Mouse (Mus musculus) MEL (cell line): ENCODE data around the gene Ntsr2.

Experiments used
- CTCF ChIP-seq, 3 experiments: IDR thresholded peaks in 2 of 3; conservative IDR thresholded peaks in 1 of 3; 2 replicates each; pipeline ENCODE4 v1.5.1; 2011 to 2012; ENCODE audit warnings: low read length in 3 of 3, low read depth in 2 of 3, mild to moderate bottlenecking in 2 of 3, improper control_type of control experiment in 1 of 3, inconsistent platforms in 1 of 3, mixed read lengths in 1 of 3, moderate library complexity in 1 of 3; ENCODE audit not compliant: control insufficient read depth in 1 of 3, insufficient read depth in 1 of 3, poor library complexity in 1 of 3, severe bottlenecking in 1 of 3
- ELF1 ChIP-seq: IDR thresholded peaks from 2 replicates; pipeline ENCODE4 v1.6.1; 2014; ENCODE audit warnings: low read depth, mild to moderate bottlenecking, inconsistent platforms, low read length, improper control_type of control experiment, moderate library complexity
- GATA1 ChIP-seq: IDR thresholded peaks from 2 replicates; pipeline ENCODE4 v1.6.1; 2011; ENCODE audit warnings: low read depth, low read length, improper control_type of control experiment
- KAT2A ChIP-seq: conservative IDR thresholded peaks from 2 replicates; pipeline ENCODE4 v1.6.1; 2012; ENCODE audit warnings: low read depth, low read length, improper control_type of control experiment, inconsistent platforms
- MAFK ChIP-seq: IDR thresholded peaks from 2 replicates; pipeline ENCODE4 v1.6.1; 2011; ENCODE audit warnings: low read depth, mild to moderate bottlenecking, low read length, improper control_type of control experiment, borderline replicate concordance
- POLR2A ChIP-seq, 2 experiments: IDR thresholded peaks; 2 replicates each; pipeline ENCODE4 v1.6.1; 2011 to 2012; ENCODE audit warnings: low read length in 2 of 2, mild to moderate bottlenecking in 2 of 2, control low read depth in 1 of 2, improper control_type of control experiment in 1 of 2, low read depth in 1 of 2, moderate library complexity in 1 of 2; ENCODE audit not compliant: control insufficient read depth in 1 of 2, insufficient read depth in 1 of 2, poor library complexity in 1 of 2
- POLR2AphosphoS5 ChIP-seq: IDR thresholded peaks from 2 replicates; pipeline ENCODE4 v1.6.1; 2012; ENCODE audit warnings: low read depth, borderline replicate concordance, mild to moderate bottlenecking, inconsistent platforms, low read length, moderate library complexity, mixed read lengths
- RCOR1 ChIP-seq: IDR thresholded peaks from 2 replicates; pipeline ENCODE4 v1.6.1; 2012; ENCODE audit warnings: low read depth, mild to moderate bottlenecking, inconsistent platforms, low read length, improper control_type of control experiment
- SMC3 ChIP-seq: IDR thresholded peaks from 2 replicates; pipeline ENCODE4 v1.6.1; 2011; ENCODE audit warnings: low read depth, low read length, improper control_type of control experiment
- TBP ChIP-seq: IDR thresholded peaks from 2 replicates; pipeline ENCODE4 v1.8.0; 2011; ENCODE audit warnings: low read depth, low read length, improper control_type of control experiment
- ZNF384 ChIP-seq: IDR thresholded peaks from 2 replicates; pipeline ENCODE4 v1.6.1; 2012; ENCODE audit warnings: low read depth, mild to moderate bottlenecking, inconsistent platforms, low read length, improper control_type of control experiment

DNA sequence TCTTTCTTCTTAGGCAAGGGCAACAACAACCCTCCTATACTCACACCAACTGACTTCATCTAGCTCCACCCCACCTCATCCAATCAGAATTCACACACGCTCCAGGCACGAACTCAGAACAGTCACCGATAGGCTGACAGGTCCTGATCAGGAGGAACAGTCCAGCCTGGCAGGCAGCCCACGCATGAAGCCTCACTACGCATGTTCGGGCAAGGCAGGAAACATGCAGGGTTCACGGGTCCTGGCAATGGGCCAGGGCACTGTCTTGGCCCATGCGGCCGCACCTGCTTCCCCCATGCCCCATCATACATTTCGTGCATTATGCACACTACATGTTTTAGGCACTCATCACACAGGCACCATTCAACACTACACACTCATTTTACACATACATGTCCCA lies 8.3 kb downstream of the Ntsr2 start:
- TF ChIP-seq GATA1 (no peak), RCOR1 (no peak), POLR2AphosphoS5 (no peak), TBP (no peak), ZNF384 (no peak), MAFK (no peak), SMC3 (no peak), ELF1 (no peak), POLR2A (IDR thresholded peaks at IDR 0.05; ENCODE audit: control insufficient read depth in 1 of 2, insufficient read depth in 1 of 2, low read depth in 1 of 2, low read length in 2 of 2, poor library complexity in 1 of 2) (no peak), CTCF (IDR thresholded peaks at IDR 0.05 in 2 of 3, conservative IDR thresholded peaks at IDR 0.05 in 1 of 3; ENCODE audit: control insufficient read depth in 1 of 3, insufficient read depth in 1 of 3, low read depth in 2 of 3, low read length in 3 of 3, poor library complexity in 1 of 3, severe bottlenecking in 1 of 3) (no peak), KAT2A (no peak)
